Mouse (Mus musculus): ENCODE results near the gene Lsm8. TPM values are rescaled to one million over a fixed set of nuclear protein-coding genes. Genes with fewer than 3 reads are reported as not detected.
"Not testable (repeated sequence)": the region's sequence is repeated elsewhere in the genome, so short reads cannot be mapped to it uniquely, and the experiment has no call there.

The Lsm8 gene
- 10 to 100 TPM; 20.1 to 26.7 TPM for total RNA-seq (2021)
- long read RNA-seq, experiment 1, transcript Lsm8-201 (4 exons, 807 nt), result major isoform, 18 of 20 reads
- long read RNA-seq, experiment 1, partial matches to known transcripts, result 2 of 20 reads
- long read RNA-seq, experiment 1, other reads (novel, unspliced or antisense), result 0 of 20 reads
- long read RNA-seq, experiment 2, transcript Lsm8-201 (4 exons, 807 nt), result major isoform, 16 of 16 reads
- long read RNA-seq, experiment 2, partial matches to known transcripts, result 0 of 16 reads
- long read RNA-seq, experiment 2, other reads (novel, unspliced or antisense), result 0 of 16 reads

GRCm38 (mm10) chr6:18848051-18848701, at the start of gene Lsm8:
Gene Lsm8 (plus strand): TSS chr6:18848579.
- intact Hi-C loops (cut with DNase I), result no loop called here
- DNase-seq, result peak; percentile 97

- DNase-seq, result no peak
- intact Hi-C loops (cut with DNase I), result no loop called here
Observed at GRCm38 (mm10) chr6:18800869-18801511, 47.4 kb upstream of the Lsm8 start.

GRCm38 (mm10) chr6:18812623-18813022, 35.8 kb upstream of the Lsm8 start:
- intact Hi-C loops (cut with DNase I), result no loop called here
- no peak for DNase-seq

- intact Hi-C loops (cut with DNase I), result loop anchor here (5.0 kb wide), 1 partner anchor 728 kb away; no protein-coding TSS in a partner anchor
- DNase-seq, result no peak
Observed at GRCm38 (mm10) chr6:18815606-18816005, 32.8 kb upstream of the Lsm8 start.

- intact Hi-C loops (cut with DNase I), result loop anchor here (5.0 kb wide), 1 partner anchor 732 kb away; no protein-coding TSS in a partner anchor
- DNase-seq, result peak; percentile 45 to 64
Observed at GRCm38 (mm10) chr6:18819343-18819742, 29.0 kb upstream of the Lsm8 start.

- DNase-seq, result no peak
- intact Hi-C loops (cut with DNase I), result loop anchor here (2.0 kb wide), 1 partner anchor 421 kb away; no protein-coding TSS in a partner anchor
Observed at GRCm38 (mm10) chr6:18820246-18820645, 28.1 kb upstream of the Lsm8 start.

GRCm38 (mm10) chr6:18822812-18823211, 25.6 kb upstream of the Lsm8 start:
- intact Hi-C loops (cut with DNase I), result no loop called here
- no peak for DNase-seq

- no peak for DNase-seq
- intact Hi-C loops (cut with DNase I), result no loop called here
Observed at GRCm38 (mm10) chr6:18832958-18833357, 15.4 kb upstream of the Lsm8 start.

- DNase-seq; intact Hi-C loops (cut with DNase I): not testable (repeated sequence)
Observed at GRCm38 (mm10) chr6:18844529-18844928, 3.9 kb upstream of the Lsm8 start.

- intact Hi-C loops (cut with DNase I); DNase-seq: not testable (repeated sequence)
Observed at GRCm38 (mm10) chr6:18845571-18845970, 2.8 kb upstream of the Lsm8 start.

- intact Hi-C loops (cut with DNase I), result no loop called here
- no peak for DNase-seq
Observed at GRCm38 (mm10) chr6:18848702-18849061, 303 bp downstream of the Lsm8 start.

- DNase-seq, result no peak
- intact Hi-C loops (cut with DNase I), result no loop called here
Observed at GRCm38 (mm10) chr6:18855323-18855722, 6.9 kb downstream of the Lsm8 start.

- intact Hi-C loops (cut with DNase I), result no loop called here
- DNase-seq, result no peak
Observed at GRCm38 (mm10) chr6:18856487-18857078, 8.2 kb downstream of the Lsm8 start.

- no peak for DNase-seq
- intact Hi-C loops (cut with DNase I), result no loop called here
Observed at GRCm38 (mm10) chr6:18866018-18866417, 17.6 kb downstream of the Lsm8 start, which contains the start of gene Ankrd7. Gene Ankrd7 (plus strand): TSS chr6:18866318.

- DNase-seq, result no peak
- intact Hi-C loops (cut with DNase I), result no loop called here
Observed at GRCm38 (mm10) chr6:18889030-18889429, 40.7 kb downstream of the Lsm8 start.

- no peak for DNase-seq
- intact Hi-C loops (cut with DNase I), result no loop called here
Observed at GRCm38 (mm10) chr6:18894142-18894541, 45.8 kb downstream of the Lsm8 start.

Other genes with a start within 250 kb of the Lsm8 start
- not detected for gene Ankrd7, start 17.7 kb downstream of the Lsm8 start, total RNA-seq (2021)

Measured in heart, postnatal 14 days (tissue).